Mouse (Mus musculus): ENCODE measurements at regions not wholly inside any gene's neighbourhood (a gene's known extent, or its start where the extent isn't known, plus 50 kb on each side); places are given as distances from the start of the nearest gene placed in this dataset.

DNA sequence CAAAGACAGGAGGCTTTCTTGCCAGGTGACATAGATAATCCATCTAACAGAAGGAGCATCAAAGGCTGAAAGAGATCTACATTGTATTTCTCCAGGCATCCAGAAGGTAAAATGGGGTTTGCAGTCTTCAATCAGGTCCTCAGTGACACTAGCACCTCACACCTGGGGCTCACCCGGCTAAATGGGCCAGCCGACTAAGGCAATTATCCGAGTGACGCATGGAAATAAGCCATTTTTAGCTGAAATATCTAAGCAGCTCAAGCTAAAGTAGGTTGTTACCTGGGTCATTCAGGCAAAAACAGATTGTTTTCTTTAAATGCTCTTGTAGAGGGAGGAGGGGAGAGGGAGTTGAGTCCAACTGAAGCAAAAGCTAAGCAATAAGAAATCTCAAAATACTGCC, 382.8 kb upstream of the Atp2b1 start:
- DNase-seq (ENCODE audit: low spot score), result no peak
- no peak overlapping the region for H3K4me3 ChIP-seq (ENCODE audit: low read depth, low read length)
- no peaks in the 10 kb centered on the region for H3K4me1 ChIP-seq (ENCODE audit: control insufficient read depth, insufficient read depth)
- no peak overlapping the region for H3K4me2 ChIP-seq (ENCODE audit: low read depth, low read length)
- H3K27me3 ChIP-seq (ENCODE audit: control insufficient read depth, insufficient read depth, low read length), result no peaks in the 10 kb centered on the region
- no peak overlapping the region for H3K9ac ChIP-seq (replicated peaks; ENCODE audit: low read depth, low read length)
- H3K27ac ChIP-seq (ENCODE audit: low read depth), result no peak overlapping the region
- WGBS, result 89% methylated on average over 4 of the region's 4 CpGs
- TF ChIP-seq CTCF (IDR thresholded peaks at IDR 0.05; ENCODE audit: low read depth) (no peak), EP300 (IDR thresholded peaks at IDR 0.05; ENCODE audit: low read depth) (no peak)
- H3K36me3 ChIP-seq (replicated peaks; ENCODE audit: control insufficient read depth, insufficient read depth, low read length), result no peaks in the 10 kb centered on the region
- ATAC-seq (ENCODE audit: insufficient read depth, low read depth), result no peak
- H3K9me3 ChIP-seq (replicated peaks; ENCODE audit: control insufficient read depth, low read length), result no peaks in the 10 kb centered on the region

DNA sequence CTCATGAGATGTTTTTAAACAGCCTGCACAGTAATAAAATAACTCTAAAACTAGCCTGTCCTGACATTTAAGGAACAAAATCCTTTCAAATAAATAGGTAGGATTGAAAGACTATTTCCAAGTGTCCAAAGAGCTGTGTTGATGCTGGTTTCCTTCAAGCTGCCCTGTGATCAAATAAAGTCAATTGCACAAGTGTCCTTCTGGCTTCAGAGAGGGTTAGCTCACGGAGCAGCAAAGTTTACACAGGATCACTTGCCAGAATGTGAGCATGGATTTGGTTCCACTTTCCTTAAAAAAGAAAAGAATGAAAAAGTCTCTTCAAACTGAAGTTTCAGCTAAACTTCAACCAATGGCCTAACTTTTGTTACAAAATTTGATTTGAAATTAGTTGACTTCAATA, 375.5 kb upstream of the Atp2b1 start:
- H3K4me1 ChIP-seq (ENCODE audit: control insufficient read depth, insufficient read depth), result no peaks in the 10 kb centered on the region
- no peak overlapping the region for H3K27ac ChIP-seq (ENCODE audit: low read depth)
- no peaks in the 10 kb centered on the region for H3K36me3 ChIP-seq (replicated peaks; ENCODE audit: control insufficient read depth, insufficient read depth, low read length)
- H3K9me3 ChIP-seq (replicated peaks; ENCODE audit: control insufficient read depth, low read length), result no peaks in the 10 kb centered on the region
- TF ChIP-seq CTCF (IDR thresholded peaks at IDR 0.05; ENCODE audit: low read depth) (no peak), EP300 (IDR thresholded peaks at IDR 0.05; ENCODE audit: low read depth) (no peak)
- H3K9ac ChIP-seq (replicated peaks; ENCODE audit: low read depth, low read length), result no peak overlapping the region
- WGBS, result 79% methylated on average over 1 of the region's 1 CpGs
- H3K4me2 ChIP-seq (ENCODE audit: low read depth, low read length), result no peak overlapping the region
- H3K4me3 ChIP-seq (ENCODE audit: low read depth, low read length), result no peak overlapping the region
- DNase-seq (ENCODE audit: low spot score), result no peak
- ATAC-seq (ENCODE audit: insufficient read depth, low read depth), result no peak
- H3K27me3 ChIP-seq (ENCODE audit: control insufficient read depth, insufficient read depth, low read length), result no peaks in the 10 kb centered on the region

DNA sequence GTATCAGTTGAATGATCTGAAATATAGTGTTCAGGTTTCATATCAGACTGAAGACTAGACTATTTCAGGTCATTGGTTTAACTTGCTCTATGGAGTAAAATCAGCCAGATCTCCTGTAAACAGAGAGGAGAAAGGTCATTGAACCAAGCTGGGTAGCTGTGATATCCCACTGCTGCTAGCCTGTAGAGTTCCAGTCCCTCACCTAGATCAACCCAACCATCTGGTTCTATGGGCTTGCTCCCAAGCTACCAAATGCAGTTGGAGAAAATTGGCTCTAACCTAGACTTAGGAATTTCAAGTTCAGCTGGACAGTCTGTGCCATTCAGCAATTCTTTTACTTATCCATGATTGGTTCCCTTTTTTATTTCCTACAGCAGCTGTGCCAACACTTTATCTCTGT, 373.1 kb upstream of the Atp2b1 start:
- no peak overlapping the region for H3K9ac ChIP-seq (replicated peaks; ENCODE audit: low read depth, low read length)
- H3K36me3 ChIP-seq (replicated peaks; ENCODE audit: control insufficient read depth, insufficient read depth, low read length), result no peaks in the 10 kb centered on the region
- H3K4me3 ChIP-seq (ENCODE audit: low read depth, low read length), result no peak overlapping the region
- no peaks in the 10 kb centered on the region for H3K9me3 ChIP-seq (replicated peaks; ENCODE audit: control insufficient read depth, low read length)
- TF ChIP-seq CTCF (IDR thresholded peaks at IDR 0.05; ENCODE audit: low read depth) (no peak), EP300 (IDR thresholded peaks at IDR 0.05; ENCODE audit: low read depth) (no peak)
- DNase-seq (ENCODE audit: low spot score) (no peak), ATAC-seq (ENCODE audit: insufficient read depth, low read depth) (no peak)
- H3K4me2 ChIP-seq (ENCODE audit: low read depth, low read length), result no peak overlapping the region
- H3K4me1 ChIP-seq (ENCODE audit: control insufficient read depth, insufficient read depth), result peaks cover 4% of the 10 kb centered on the region; the same call in 1 of the 2 replicates
- H3K27ac ChIP-seq (ENCODE audit: low read depth), result no peak overlapping the region
- no peaks in the 10 kb centered on the region for H3K27me3 ChIP-seq (ENCODE audit: control insufficient read depth, insufficient read depth, low read length)

DNA sequence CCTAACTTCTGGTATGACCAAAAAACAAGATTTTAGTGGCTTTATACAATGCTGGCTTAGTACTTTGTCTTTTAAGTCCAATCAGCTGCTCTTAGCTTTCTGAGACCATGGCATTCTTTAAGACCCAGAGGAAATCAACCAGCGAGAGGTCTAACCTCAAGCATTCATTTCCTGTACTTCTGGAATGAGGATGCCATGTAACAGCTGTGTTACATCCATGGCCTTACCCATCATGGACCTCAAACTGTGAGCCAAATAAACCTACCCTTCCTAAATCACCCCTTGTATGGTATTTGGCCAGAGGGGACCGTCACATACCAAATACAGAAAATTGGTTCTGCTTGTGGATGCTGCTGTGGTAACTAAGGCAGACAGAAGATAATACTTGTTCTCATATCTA, 372.1 kb upstream of the Atp2b1 start:
- no peak for DNase-seq (ENCODE audit: low spot score)
- H3K27me3 ChIP-seq (ENCODE audit: control insufficient read depth, insufficient read depth, low read length), result no peaks in the 10 kb centered on the region
- no peak overlapping the region for H3K27ac ChIP-seq (ENCODE audit: low read depth)
- H3K4me1 ChIP-seq (ENCODE audit: control insufficient read depth, insufficient read depth), result peaks cover 4% of the 10 kb centered on the region; the same call in 1 of the 2 replicates
- 94% methylated on average over 2 of the region's 2 CpGs for WGBS
- H3K9me3 ChIP-seq (replicated peaks; ENCODE audit: control insufficient read depth, low read length), result no peaks in the 10 kb centered on the region
- no peak for ATAC-seq (ENCODE audit: insufficient read depth, low read depth)
- no peak overlapping the region for H3K4me3 ChIP-seq (ENCODE audit: low read depth, low read length)
- H3K36me3 ChIP-seq (replicated peaks; ENCODE audit: control insufficient read depth, insufficient read depth, low read length), result no peaks in the 10 kb centered on the region
- no peak for TF ChIP-seq CTCF (IDR thresholded peaks at IDR 0.05; ENCODE audit: low read depth)
- no peak for TF ChIP-seq EP300 (IDR thresholded peaks at IDR 0.05; ENCODE audit: low read depth)
- H3K4me2 ChIP-seq (ENCODE audit: low read depth, low read length), result no peak overlapping the region
- H3K9ac ChIP-seq (replicated peaks; ENCODE audit: low read depth, low read length), result no peak overlapping the region

DNA sequence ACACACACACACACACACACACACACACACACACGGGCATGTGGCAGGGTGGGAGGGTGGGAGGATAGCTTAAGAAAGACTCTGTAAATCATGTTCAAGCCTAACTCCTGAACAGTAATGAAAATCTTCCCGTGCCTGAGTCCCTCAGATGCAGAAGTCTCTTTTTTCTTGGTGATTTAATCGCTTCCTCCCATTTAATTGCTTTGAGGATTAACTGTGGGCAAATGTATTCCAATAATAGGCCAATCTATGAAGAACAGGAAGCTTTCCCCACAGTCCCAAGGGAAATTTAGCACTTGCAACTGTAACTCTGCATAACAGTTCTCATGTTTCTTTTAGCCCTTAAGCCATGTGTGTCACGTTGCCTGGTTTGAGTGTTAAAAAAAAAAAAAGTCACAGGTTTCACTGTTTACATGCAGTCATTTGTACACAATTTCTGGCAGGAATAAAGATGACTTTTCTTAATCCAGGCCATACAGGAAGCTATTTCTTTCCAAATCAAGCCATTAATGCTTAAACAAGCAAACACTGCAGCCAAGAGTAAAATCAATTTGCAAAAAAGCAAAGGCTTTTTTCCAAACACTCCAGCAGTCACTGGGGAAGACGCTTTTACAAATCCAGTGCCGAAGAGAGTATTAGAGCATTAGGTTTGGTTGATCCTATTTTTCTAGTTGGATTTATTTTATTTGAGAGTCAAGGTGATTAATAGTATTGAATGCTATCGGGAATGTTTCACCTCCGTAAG, 370.8 kb upstream of the Atp2b1 start:
- 53% methylated on average over 8 of the region's 8 CpGs for WGBS
- H3K4me1 ChIP-seq (ENCODE audit: control insufficient read depth, insufficient read depth), result peaks cover 4% of the 10 kb centered on the region; the same call in 1 of the 2 replicates
- TF ChIP-seq CTCF (IDR thresholded peaks at IDR 0.05; ENCODE audit: low read depth) (no peak), EP300 (IDR thresholded peaks at IDR 0.05; ENCODE audit: low read depth) (no peak)
- no peak overlapping the region for H3K9ac ChIP-seq (replicated peaks; ENCODE audit: low read depth, low read length)
- DNase-seq (ENCODE audit: low spot score) (peak; percentile 27), ATAC-seq (ENCODE audit: insufficient read depth, low read depth) (no peak)
- no peak overlapping the region for H3K4me3 ChIP-seq (ENCODE audit: low read depth, low read length)
- H3K27me3 ChIP-seq (ENCODE audit: control insufficient read depth, insufficient read depth, low read length), result no peaks in the 10 kb centered on the region
- H3K27ac ChIP-seq (ENCODE audit: low read depth), result no peak overlapping the region
- no peak overlapping the region for H3K4me2 ChIP-seq (ENCODE audit: low read depth, low read length)
- no peaks in the 10 kb centered on the region for H3K9me3 ChIP-seq (replicated peaks; ENCODE audit: control insufficient read depth, low read length)
- no peaks in the 10 kb centered on the region for H3K36me3 ChIP-seq (replicated peaks; ENCODE audit: control insufficient read depth, insufficient read depth, low read length)

DNA sequence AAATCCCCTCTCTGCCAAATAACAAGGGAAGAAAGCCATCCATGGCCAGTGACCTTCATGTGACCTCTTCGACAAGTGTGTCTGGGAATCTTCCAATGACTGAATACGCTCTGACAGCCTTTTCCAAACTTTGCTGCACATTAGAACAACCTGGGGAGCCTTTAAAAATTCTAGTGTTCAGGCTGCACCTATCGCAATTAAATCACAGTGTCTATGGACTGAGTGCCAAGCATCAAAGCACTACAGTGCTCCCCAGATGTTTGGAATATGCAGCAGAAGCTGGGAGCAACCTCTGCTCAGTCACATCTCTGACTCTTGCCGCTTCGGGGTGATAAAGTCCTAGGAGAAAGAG, 370.2 kb upstream of the Atp2b1 start:
- H3K9ac ChIP-seq (replicated peaks; ENCODE audit: low read depth, low read length), result no peak overlapping the region
- ATAC-seq (ENCODE audit: insufficient read depth, low read depth), result no peak

More for the DNA sequence above, 370.2 kb upstream of the Atp2b1 start:
- Histone ChIP-seq H3K4me1 (ENCODE audit: control insufficient read depth, insufficient read depth) (peaks cover 4% of the 10 kb centered on the region; the same call in 1 of the 2 replicates), H3K36me3 (replicated peaks; ENCODE audit: control insufficient read depth, insufficient read depth, low read length) (no peaks in the 10 kb centered on the region), H3K4me2 (ENCODE audit: low read depth, low read length) (no peak overlapping the region), H3K27ac (ENCODE audit: low read depth) (no peak overlapping the region), H3K27me3 (ENCODE audit: control insufficient read depth, insufficient read depth, low read length) (no peaks in the 10 kb centered on the region), H3K4me3 (ENCODE audit: low read depth, low read length) (no peak overlapping the region), H3K9me3 (replicated peaks; ENCODE audit: control insufficient read depth, low read length) (no peaks in the 10 kb centered on the region)
- DNase-seq (ENCODE audit: low spot score), result no peak
- TF ChIP-seq EP300 (IDR thresholded peaks at IDR 0.05; ENCODE audit: low read depth) (no peak), CTCF (IDR thresholded peaks at IDR 0.05; ENCODE audit: low read depth) (no peak)
- WGBS, result 50% methylated on average over 5 of the region's 5 CpGs

Data from heart, postnatal 0 days (tissue).